Mouse (Mus musculus) brain, adult 2 months (tissue): Measurements from ENCODE around the gene Podxl.

ENCODE experiments used
- DNase-seq: peaks from one replicate; pipeline ENCODE4 v3.0.0; 2011; ENCODE audit warnings: low read depth, low spot score

Gene Podxl

DNA sequence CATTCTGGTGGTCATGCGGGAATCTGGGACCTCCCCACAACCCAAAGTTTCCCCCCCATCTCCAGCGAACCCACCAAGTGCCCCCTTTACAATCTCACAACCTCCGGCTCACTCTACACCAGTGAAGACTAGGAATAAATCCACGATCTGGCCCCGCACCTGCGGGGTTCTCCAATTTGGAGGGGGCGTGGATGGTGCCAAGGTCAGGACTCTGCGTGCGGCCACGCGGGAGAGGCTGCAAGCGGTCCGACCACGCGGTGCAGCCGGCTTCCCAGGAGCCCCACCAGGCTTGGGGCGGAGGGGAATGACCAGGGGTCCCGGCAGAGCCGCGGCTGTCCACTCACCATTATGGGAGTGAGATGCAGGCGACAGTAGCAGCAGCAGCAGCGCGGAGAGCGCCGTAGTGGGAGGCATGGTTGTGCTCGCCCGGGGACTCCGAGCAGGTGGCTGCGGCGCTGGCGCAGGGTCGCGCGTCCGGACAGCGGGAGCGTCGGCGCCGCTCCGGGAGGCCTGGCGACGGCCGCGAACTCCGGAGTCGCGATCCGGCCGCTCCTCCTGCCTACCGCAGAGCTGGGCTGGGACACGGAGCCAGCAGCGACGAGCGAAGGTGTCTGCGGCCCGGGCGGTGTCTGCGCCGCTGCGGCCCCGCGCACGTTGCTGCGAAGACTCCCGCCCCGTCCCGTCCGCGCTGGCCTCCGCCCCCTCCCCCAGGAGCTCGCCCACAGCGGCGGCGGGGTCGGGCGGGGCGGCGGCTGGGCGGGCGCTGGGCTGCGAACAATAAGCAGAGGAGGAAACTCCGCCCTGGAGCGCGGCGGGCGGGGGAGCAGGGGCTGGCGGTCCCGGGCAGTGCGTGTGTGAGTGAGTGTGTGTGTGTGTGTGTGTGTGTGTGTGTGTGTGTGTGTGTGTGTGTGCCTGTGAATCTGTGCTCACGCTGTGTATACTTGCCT lies at the start of gene Podxl:
Podxl (minus strand) TSS at position 747 of the 947 bp plus-strand sequence.
- DNase-seq, result peak; percentile 52

DNA sequence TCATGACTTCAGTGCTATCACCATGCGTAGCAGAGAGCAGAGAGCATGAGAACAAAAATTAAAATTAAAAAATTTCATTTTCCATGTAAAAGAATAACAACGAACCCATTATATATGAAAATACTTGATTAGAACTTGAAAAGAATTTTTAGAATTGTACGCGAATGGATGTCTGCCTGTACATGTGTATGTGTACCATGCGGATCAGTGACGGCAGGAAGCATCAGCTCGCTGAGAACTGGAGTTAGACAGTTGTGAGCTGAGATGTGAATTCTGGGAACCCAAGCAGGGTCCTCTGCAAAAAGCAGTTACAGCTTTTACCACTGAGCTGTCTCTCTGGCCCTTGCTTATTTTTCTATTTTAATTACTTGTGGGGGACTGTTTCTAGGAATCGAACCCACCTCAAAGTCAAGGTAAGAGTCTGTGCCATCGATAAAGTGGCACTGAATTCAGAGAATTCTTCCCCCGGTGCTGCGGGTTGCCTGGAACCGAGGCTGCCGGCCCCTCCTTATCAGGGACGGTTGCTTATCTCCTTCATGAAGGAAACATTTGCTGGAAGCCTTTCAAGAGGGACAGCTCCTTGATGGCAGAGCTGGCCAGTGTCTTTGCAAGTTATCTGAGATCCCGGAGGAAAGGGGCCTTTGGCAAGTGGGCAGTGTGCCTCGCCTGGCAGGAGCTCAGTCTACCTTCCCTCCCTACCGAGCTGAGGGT lies 48.9 kb upstream of the Podxl start:
- no peak for DNase-seq

DNA sequence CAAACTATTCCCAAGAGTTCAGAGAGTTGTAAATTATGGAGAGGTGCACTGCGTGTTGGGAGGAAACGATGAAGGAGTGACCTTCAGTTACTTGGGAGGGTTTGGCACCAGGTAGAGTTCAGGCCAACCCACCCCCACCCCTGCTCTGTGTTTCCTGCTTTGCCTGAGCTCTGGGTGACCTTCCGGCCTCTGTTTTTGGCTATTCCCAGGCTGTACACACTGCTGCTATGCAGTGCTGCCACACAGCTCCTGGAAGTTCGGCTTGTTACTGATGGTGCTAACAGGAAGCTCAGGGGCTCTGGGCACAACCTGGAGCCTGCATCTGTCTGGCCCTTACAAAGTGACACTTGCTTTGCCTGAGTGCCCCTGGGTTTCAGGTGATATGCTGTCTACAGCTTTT lies 42.6 kb upstream of the Podxl start:
- DNase-seq, result no peak

DNA sequence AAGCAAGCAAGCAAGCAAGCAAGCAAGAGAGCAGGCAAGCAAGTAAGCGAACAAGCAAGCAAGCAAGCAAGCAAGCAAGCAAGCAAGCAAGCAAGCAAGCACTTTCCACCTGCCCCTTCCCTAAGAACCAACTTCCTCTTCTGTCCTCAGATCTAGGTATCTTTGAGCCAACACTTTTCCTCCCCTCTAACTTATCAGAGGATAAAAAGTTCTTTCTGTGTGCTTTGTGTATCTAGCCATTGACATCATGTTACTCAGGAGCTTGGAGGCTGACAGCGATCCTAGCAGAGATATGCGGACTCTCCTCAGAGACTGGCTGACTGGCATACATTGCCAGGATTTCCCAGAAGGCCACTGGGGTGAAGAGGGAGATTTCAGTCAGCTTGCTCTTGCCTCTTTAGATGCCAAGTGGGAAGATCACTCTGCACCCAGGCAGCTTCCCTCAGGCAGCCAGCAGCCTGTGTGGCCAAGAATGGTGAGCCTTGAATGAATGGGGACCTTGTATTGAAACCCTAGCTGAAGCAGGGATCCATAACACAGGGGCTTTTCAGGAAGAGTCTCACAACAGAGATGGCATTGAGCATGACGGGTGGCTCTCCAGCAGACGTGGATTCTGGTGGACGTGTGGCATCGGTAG lies 41.0 kb upstream of the Podxl start:
- DNase-seq, result peak; percentile 80

- DNase-seq, result no peak
Observed at GRCm38 (mm10) chr6:31602489-31602888, 38.7 kb upstream of the Podxl start.

- peak; percentile 71 for DNase-seq
Observed at GRCm38 (mm10) chr6:31601131-31601530, 37.4 kb upstream of the Podxl start.

- no peak for DNase-seq
Observed at GRCm38 (mm10) chr6:31599863-31600262, 36.1 kb upstream of the Podxl start.

- DNase-seq, result no peak
Observed at GRCm38 (mm10) chr6:31598349-31598911, 34.6 kb upstream of the Podxl start.

DNA sequence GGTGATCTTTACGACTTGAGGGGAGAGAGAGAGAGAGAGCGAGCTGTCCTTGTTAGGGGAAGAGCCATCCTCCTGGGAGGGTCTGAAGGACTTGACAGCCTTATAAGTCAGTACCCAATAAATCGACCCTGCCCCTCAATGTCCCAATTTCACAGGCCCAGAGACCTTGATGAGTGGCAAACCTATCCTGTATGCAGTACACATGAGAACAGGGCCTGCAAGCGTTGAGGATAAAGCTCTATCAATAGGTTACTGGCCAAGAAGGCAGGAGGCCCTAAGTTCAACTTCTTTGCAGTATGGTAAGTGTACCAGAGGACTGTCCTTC lies 33.3 kb upstream of the Podxl start:
- no peak for DNase-seq

DNA sequence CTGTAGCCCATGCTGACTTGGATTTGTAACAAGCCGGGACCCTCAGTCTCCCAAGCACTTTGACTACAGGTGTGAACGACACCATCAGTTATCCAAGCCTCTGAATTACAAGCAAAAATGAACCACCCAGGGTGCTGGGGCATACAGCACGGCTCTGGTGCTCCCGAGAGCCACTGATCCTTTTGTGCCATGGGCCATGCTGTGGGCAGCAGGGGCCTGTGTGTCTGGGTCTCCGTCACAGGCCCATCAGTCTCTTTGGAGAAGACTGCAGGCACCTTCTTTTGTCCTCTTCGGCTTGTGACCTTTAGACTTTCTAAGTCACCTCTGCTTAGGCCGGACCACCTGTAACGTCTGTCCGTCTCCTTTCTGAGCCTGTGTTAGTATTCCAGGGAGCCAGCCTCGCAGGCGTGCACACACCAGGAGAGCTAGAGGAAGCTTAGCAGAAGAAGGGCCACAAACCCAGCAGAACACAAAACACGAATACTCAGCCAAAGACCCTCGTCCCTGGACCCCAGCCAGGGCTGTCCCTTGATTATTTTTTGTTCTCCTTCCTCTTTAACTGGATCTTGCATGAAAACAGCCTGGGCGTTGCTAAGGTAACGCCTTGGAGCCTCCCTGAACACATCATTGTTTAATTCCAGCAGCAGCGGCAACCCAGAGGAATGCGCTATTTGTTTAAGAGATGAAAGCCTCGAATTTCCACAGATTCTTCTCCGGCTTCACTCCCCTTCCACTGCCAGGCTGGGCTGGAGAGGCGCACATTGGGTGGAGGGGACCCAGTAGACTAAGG lies 32.8 kb upstream of the Podxl start:
- peak; percentile 78 for DNase-seq

DNA sequence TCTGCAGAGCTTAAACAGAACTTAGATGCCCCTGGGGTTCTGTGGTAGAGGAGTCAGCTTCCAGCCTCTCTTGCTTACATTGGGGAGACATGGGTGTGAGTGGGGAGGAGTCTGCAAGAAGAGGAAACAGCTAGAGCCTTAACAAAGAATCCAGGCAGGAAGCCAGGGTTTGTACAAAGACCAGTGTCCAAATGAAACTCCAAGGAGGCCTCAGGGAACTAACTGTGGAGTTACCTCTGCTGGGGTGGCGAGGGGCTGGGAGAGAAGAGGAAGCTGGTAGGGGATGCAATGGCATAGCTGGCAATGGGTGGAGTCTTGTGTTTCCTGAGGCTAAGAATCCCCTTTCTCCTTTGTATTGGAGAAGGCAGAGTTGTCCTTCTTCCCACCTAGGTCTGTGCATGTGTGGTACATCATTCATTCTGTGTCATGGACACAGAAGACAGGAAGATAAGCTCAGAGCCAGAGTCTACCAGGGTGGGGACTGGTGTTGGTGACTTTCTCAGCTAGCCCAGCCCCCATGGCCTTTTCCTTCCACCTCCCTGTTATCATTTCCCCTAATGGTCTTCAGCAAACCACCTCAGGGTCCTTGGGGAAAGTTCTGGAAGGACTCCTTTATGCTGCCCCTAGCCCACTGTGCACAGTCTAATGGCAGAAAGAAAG lies 28.9 kb upstream of the Podxl start:
- DNase-seq, result no peak

- no peak for DNase-seq
Observed at GRCm38 (mm10) chr6:31592128-31592527, 28.3 kb upstream of the Podxl start.

DNA sequence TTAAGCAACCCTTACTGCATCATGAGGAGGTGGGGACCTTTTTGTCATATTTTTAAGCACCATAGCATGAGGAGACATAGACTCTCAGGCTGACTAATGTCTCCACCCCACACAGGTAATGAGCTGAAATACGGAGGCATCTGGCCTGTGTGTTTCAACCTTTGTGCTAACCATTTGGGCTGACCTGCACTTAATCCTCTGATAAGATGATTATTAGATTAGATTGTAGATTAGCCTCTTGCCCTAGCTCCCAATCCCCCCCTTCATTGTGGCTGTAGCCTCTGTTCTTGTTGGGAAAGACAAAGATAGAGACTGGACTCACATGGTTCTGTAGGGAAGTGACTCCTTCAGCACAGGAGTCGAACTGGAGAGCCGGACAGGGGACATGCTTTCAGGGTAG lies 27.9 kb upstream of the Podxl start:
- no peak for DNase-seq

DNA sequence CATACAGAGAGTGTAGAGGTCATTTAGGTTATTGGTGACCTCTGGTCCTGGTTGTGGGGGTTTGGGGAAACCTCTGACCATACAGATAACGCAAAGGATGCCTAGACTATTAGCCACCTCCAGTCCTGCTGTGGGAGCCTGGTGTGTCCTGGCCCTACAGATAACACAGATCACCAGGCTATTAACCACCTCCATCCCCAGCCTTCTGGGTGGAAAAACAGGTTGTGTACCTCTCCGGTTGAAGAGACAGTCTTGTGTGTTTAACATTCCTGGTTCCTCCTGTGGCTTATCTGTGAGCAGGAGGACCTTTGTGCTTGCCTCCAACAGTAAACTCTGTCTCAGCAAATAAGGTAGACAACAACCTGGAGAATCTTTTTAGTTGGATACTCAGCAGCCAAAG lies 27.0 kb upstream of the Podxl start:
- no peak for DNase-seq

DNA sequence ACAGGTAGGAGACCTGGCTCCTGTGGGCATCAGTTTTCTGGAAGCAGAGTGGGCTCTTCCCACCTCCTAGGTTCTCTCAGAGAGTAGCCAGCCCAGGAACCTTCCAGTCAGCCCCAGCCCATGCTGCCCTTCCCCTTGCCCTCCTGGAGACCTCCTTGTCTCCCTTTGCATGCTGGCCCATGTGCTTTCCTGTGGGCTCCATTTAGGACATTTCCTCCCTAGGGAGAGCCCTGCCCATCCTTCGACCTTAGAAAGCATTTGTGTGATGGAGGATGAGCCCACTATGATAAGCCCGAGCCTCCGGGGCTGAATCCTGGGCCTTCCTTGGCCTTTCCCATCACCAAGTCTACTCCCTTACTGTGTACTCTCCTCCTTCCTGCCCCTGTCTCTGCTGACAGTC lies 25.5 kb upstream of the Podxl start:
- DNase-seq, result no peak

- no peak for DNase-seq
Observed at GRCm38 (mm10) chr6:31587655-31588054, 23.9 kb upstream of the Podxl start.

GRCm38 (mm10) chr6:31586127-31586526 lies 22.3 kb upstream of the Podxl start:
- DNase-seq, result no peak

- peak; percentile 87 for DNase-seq
Observed at GRCm38 (mm10) chr6:31576151-31576550, 12.4 kb upstream of the Podxl start.

DNA sequence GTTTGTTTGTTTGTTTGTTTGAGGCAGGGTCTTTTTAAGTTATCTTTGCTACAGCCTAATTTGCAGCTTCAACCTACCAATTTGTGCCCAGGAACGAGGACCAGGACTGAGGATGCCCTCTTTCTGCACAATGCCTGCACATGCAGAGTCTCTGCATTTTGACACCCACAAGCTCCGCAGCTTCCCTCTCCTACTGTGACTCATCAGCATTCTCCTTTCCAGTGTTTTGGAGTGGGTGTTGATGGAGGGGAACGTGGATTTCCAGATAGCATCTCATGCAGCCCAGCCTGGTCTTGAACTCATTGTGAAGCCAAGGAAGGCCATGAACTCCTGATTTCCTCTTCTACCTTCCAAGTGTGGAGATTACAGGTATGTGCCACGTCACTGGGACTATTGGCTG lies 11.3 kb upstream of the Podxl start:
- DNase-seq, result peak; percentile 90

DNA sequence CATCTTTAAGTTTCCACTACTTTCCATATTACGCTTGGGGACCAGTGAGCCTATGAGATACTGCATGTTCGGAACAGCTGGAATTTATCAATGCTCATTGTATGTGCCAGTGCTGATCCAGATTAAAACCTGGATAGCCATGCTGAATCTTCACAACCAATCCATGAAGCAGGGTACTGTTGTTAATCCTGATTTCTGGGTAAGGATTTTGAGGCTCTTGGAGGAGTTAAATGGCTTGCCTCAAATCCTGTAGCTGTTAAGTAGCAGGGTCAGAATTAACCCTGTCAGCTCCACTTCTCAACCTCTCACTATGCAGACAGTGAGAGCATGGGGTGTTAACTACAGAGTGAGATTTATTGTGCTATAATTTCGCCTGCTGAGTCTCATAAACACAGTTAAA lies 7.7 kb upstream of the Podxl start:
- no peak for DNase-seq

- no peak for DNase-seq
Observed at GRCm38 (mm10) chr6:31568070-31568595, 4.4 kb upstream of the Podxl start.
